Mouse (Mus musculus): ENCODE results near the gene Padi4. TPM values are rescaled to one million over a fixed set of nuclear protein-coding genes. Genes with fewer than 3 reads are reported as not detected.
A peak's percentile ranks its signal among the peaks of the same experiment; 100 is the strongest.

The Padi4 gene
- polyA plus RNA-seq, 1 experiment from 2014 or later: 0.30 TPM

DNA sequence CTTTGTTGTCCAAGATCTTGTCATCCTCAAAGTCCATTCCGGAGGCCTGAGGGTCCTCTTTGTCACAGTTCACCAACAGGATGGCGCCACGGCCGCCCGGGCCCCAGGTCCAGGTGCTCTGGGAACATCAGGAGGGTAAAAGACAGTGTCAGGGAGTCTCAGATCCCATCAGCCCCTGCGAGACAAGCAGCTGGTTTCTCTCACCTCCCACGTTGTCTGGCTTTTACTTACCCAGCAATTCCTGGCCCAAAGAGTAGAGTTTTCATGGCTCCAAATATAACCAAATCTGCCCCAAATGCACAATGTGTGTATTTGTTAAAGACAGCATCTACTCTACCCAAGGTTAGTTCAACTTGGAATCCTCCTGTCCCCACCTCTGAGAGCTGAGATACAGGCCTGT, 12.4 kb downstream of the Padi4 start:
- Histone ChIP-seq H3K27me3 (no peaks in the 10 kb centered on the region), H3K9ac (no peak overlapping the region), H3K4me1 (peaks cover 11% of the 10 kb centered on the region), H3K4me2 (no peak overlapping the region), H3K27ac (no peak overlapping the region), H3K4me3 (no peak overlapping the region), H3K36me3 (ENCODE audit: poor library complexity, severe bottlenecking) (no peaks in the 10 kb centered on the region), H3K9me3 (replicated peaks) (no peaks in the 10 kb centered on the region)
- 88% methylated on average over 7 of the region's 7 CpGs for WGBS
- no peak for ATAC-seq

DNA sequence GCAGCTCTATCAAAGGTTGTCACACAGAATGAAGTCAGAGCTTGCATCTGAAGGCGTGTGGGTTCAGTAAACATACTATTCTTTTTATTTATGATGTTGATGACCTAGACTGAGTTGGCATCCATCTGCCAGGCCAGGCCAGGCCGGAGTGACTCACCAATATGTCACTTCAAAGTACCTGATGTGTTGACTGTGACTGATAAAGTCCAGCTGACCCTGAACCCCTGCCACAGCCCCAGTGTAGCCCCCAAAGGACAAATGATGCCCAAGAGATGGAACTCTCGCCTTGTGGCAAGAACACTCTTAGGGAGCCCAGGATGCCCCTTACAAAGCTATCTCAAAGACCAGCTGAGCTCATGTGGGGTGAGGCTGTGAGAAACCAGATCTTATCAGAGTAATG, 18.2 kb downstream of the Padi4 start:
- Histone ChIP-seq H3K9me3 (replicated peaks) (no peaks in the 10 kb centered on the region), H3K9ac (no peak overlapping the region), H3K4me1 (peaks cover 11% of the 10 kb centered on the region), H3K27ac (no peak overlapping the region), H3K4me3 (no peak overlapping the region), H3K4me2 (no peak overlapping the region), H3K27me3 (no peaks in the 10 kb centered on the region), H3K36me3 (ENCODE audit: poor library complexity, severe bottlenecking) (no peaks in the 10 kb centered on the region)
- no peak for ATAC-seq
- 90% methylated on average over 3 of the region's 3 CpGs for WGBS

DNA sequence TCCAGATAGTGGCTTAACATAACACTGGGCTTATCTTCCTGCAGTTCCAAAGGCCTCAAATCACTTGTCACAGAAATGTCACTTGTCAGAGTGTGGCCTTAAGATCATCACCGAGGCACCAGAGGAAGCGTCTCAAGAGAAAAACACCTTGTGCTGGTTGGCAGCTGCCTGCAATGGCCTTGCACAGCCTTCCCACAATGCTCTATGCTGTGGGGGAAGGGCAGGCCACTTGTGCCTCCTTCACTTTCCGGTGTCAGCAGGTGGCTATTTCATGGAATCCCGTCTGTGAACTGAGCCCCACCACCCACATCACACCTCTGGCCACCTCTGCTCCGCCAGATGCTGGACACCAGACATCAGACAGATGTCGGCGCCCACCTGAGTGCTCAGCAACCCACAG, 20.7 kb downstream of the Padi4 start:
- ATAC-seq: no peak
- WGBS: 73% methylated on average over 7 of the region's 7 CpGs
- Histone ChIP-seq H3K4me2 (no peak overlapping the region), H3K36me3 (ENCODE audit: poor library complexity, severe bottlenecking) (no peaks in the 10 kb centered on the region), H3K9me3 (replicated peaks) (no peaks in the 10 kb centered on the region), H3K27me3 (no peaks in the 10 kb centered on the region), H3K9ac (no peak overlapping the region), H3K27ac (no peak overlapping the region), H3K4me3 (no peak overlapping the region), H3K4me1 (peaks cover 18% of the 10 kb centered on the region)

DNA sequence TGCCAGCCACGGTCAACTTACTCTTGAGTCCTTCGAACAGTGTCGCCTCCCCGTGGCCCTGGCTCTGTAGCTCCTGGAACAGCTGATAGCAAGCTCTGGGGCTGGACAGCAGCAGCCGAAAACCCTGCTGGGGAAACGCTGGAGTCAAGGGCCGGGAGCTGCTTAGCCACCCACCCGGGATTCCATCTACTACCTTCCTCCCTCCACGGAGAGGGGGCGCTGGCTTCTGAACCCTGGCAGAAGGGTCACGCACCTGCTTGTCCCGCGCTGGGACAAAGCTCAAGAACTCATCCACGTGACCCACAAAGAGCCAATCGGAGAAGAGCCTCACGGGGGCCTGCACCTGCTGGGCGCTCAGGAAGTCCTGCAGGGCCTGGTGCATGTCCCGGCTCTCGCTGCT, 23.7 kb downstream of the Padi4 start:
- Histone ChIP-seq H3K9me3 (replicated peaks) (no peaks in the 10 kb centered on the region), H3K27ac (no peak overlapping the region), H3K27me3 (no peaks in the 10 kb centered on the region), H3K9ac (peak overlapping the region; percentile 34; the same call in 1 of the 2 replicates), H3K36me3 (ENCODE audit: poor library complexity, severe bottlenecking) (no peaks in the 10 kb centered on the region), H3K4me2 (peak overlapping the region; percentile 55), H3K4me3 (peak overlapping the region; percentile 19), H3K4me1 (peaks cover 8% of the 10 kb centered on the region)
- ATAC-seq: no peak
- 8% methylated on average over 19 of the region's 19 CpGs for WGBS

DNA sequence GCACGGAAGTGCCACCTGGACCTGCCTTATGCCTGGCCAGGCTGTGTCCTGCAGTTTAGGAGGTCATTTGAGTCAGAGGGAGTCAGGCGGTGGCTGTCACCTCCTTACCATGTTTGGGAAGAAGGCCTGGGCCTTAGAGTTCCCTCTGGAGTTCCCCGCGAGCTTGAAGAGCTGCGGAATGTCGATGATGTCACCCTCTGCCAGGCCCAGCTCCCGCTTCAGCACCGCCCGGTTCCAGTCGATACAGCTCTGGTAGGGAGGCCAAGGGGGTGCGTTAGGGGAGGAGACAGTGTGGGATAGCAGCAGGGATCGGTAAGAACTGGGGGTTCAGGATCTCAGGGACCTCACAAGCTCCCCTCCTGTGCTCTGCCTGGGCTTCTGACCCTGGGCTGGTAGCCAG, 26.1 kb downstream of the Padi4 start:
- no peaks in the 10 kb centered on the region for H3K27me3 ChIP-seq
- H3K36me3 ChIP-seq (ENCODE audit: poor library complexity, severe bottlenecking): no peaks in the 10 kb centered on the region
- no peak overlapping the region for H3K4me3 ChIP-seq
- peak overlapping the region; percentile 26; the same call in 1 of the 2 replicates for H3K9ac ChIP-seq
- no peak overlapping the region for H3K27ac ChIP-seq
- H3K4me2 ChIP-seq: no peak overlapping the region
- peaks cover 8% of the 10 kb centered on the region for H3K4me1 ChIP-seq
- H3K9me3 ChIP-seq (replicated peaks): no peaks in the 10 kb centered on the region
- WGBS: 27% methylated on average over 12 of the region's 12 CpGs
- ATAC-seq: no peak

DNA sequence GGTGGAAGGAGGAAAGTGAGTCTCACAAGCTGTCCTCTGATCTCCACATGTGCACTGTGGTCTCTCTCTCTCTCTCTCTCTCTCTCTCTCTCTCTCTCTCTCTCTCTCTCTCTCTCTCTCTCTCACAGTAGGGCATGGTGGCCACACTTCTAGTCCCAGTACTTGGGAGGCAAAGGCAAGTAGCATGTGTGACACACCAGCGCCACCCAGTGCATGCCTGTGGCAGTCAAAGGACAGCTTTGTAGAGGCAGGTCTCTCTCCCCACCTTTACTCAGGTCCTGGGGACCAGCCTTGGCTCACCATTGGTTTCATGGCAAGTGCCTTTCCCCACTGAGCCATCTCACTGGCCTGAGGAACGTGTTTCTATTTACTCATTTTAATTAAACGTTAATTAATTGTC, 29.4 kb downstream of the Padi4 start:
- no peaks in the 10 kb centered on the region for H3K27me3 ChIP-seq
- no peaks in the 10 kb centered on the region for H3K9me3 ChIP-seq (replicated peaks)
- H3K9ac ChIP-seq: no peak overlapping the region
- H3K4me2 ChIP-seq: no peak overlapping the region
- 0 out of 2 replicates have a peak, but pooled peaks cover 8% of the 10 kb centered on the region for H3K4me1 ChIP-seq
- H3K4me3 ChIP-seq: no peak overlapping the region
- H3K36me3 ChIP-seq (ENCODE audit: poor library complexity, severe bottlenecking): no peaks in the 10 kb centered on the region
- ATAC-seq: no peak
- no peak overlapping the region for H3K27ac ChIP-seq
- WGBS: 30% methylated on average over 3 of the region's 3 CpGs

DNA sequence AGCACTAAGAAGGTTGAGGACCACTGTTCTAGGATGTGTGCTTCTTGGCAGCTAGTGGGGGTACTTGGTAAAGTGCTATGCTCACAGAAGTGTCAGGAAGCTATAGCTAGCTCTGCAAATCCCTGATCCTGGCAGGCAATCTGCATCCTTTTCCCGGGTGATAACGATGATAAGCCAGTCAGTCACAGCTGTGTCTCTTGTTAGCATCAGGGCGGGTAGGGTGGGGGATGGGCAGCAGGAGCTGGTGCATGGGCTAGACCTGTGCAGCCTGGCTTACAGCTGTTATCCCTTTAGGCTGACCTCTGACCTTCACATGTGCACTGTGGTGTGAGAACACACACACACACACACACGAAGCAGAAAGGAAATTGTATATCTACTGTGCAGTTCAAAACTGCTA, 30.9 kb downstream of the Padi4 start:
- H3K36me3 ChIP-seq (ENCODE audit: poor library complexity, severe bottlenecking): no peaks in the 10 kb centered on the region
- 0 out of 2 replicates have a peak, but pooled peaks cover 8% of the 10 kb centered on the region for H3K4me1 ChIP-seq
- no peaks in the 10 kb centered on the region for H3K9me3 ChIP-seq (replicated peaks)
- WGBS: 44% methylated on average over 4 of the region's 4 CpGs
- no peak overlapping the region for H3K4me3 ChIP-seq
- no peaks in the 10 kb centered on the region for H3K27me3 ChIP-seq
- no peak overlapping the region for H3K27ac ChIP-seq
- no peak overlapping the region for H3K4me2 ChIP-seq
- ATAC-seq: no peak
- no peak overlapping the region for H3K9ac ChIP-seq

DNA sequence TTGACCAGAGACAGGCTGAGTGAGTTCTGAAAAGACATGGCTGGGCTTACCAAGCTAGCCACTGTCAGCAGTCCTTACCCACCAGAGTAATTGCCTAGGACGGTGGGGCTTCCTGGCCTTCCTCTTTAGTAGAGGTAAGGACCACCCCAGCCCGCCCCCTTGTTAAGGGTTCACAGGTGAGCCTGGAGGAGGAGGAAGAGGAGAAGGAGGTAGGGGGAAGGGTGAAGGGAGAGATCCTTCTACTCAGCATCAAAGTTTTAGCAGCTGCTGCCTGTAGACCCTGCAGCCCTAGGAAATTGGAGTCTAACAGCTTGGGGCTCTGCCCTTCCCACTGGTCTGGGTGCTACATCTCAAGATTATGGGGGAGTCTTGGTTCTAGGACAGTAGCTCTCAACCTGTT, 31.5 kb downstream of the Padi4 start, which contains the start of gene Padi6:
Gene Padi6, minus strand, starts transcription at position 101 of the 400 bp plus-strand sequence.
- Histone ChIP-seq H3K4me2 (no peak within 1 kb of the TSS), H3K4me3 (no peak within 1 kb of the TSS), H3K36me3 (ENCODE audit: poor library complexity, severe bottlenecking) (no peaks in the 10 kb centered on the region), H3K4me1 (0 out of 2 replicates have a peak, but pooled peaks cover 8% of the 10 kb centered on the region), H3K27me3 (no peaks in the 10 kb centered on the region), H3K27ac (no peak within 1 kb of the TSS; the same call in 1 of the 2 replicates), H3K9ac (no peak within 1 kb of the TSS), H3K9me3 (replicated peaks) (no peaks in the 10 kb centered on the region)
- WGBS: 83% methylated on average over 2 of the region's 2 CpGs
- no peak for ATAC-seq

DNA sequence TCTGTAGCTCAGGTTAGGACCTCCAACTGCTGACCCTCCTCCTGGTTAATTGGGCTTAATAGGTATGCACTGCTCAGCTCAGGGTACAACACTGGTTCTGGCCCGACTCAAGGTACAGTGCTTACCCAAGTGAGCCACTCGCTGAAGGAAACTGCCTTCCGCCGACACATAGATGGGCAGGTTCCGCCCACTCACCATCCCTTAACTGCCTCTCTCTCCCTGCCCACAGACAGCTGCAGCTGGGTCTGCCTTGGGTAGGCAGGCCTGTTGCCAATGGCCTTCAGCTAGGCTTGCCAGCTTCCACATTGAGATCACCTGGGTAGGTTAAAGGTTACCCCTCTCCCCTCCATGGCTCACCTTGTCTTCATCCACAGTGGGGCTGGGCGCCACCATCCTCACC, 32.6 kb downstream of the Padi4 start:
- Histone ChIP-seq H3K36me3 (ENCODE audit: poor library complexity, severe bottlenecking) (no peaks in the 10 kb centered on the region), H3K9me3 (replicated peaks) (no peaks in the 10 kb centered on the region), H3K27ac (no peak overlapping the region), H3K27me3 (no peaks in the 10 kb centered on the region), H3K4me1 (0 out of 2 replicates have a peak, but pooled peaks cover 8% of the 10 kb centered on the region), H3K4me2 (no peak overlapping the region), H3K9ac (no peak overlapping the region), H3K4me3 (no peak overlapping the region)
- 86% methylated on average over 6 of the region's 6 CpGs for WGBS
- ATAC-seq: no peak

DNA sequence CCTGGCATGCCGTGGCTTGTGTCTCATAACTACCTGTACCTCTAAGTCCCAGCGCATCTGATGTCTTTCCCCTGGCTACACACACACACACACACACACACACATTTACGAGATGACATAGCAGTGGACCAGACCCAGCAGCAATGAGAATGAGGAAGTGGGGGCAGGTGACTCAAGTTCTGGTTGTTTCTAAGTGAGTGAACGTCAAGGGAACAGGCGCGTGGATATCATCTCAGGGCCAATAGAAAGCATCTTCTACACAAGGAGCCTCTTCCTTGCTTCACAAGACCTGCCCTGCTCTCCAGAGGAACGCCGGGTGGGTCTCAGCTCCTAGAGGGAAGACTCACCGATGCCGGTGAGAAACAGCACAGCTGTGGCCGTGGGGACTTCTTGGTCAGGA, 33.4 kb downstream of the Padi4 start:
- Histone ChIP-seq H3K9ac (no peak overlapping the region), H3K4me3 (no peak overlapping the region), H3K4me1 (0 out of 2 replicates have a peak, but pooled peaks cover 8% of the 10 kb centered on the region), H3K9me3 (replicated peaks) (no peaks in the 10 kb centered on the region), H3K27ac (no peak overlapping the region), H3K27me3 (no peaks in the 10 kb centered on the region), H3K36me3 (ENCODE audit: poor library complexity, severe bottlenecking) (no peaks in the 10 kb centered on the region), H3K4me2 (no peak overlapping the region)
- WGBS: 92% methylated on average over 11 of the region's 11 CpGs
- no peak for ATAC-seq

DNA sequence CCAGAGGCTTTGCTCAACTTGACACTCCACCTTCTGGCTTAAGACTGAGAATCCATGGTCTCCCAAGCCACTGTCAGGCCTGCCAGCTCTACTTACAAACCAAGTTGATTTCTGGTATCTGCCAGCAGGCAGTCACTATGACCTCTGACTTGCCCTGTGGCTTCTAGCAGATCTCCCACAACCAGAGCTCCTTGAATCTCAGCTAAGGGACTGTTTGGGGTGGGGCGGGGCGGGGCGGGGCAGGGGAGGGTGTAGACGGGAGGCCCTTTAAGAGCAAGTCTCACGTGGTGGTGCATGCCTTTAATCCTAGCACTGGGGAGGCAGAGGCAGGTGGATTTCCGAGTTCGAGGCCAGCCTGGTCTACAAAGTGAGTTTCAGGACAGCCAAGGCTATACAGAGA, 41.2 kb downstream of the Padi4 start:
- Histone ChIP-seq H3K4me1 (no peaks in the 10 kb centered on the region), H3K4me3 (no peak overlapping the region), H3K27ac (no peak overlapping the region), H3K4me2 (no peak overlapping the region), H3K27me3 (no peaks in the 10 kb centered on the region), H3K9ac (no peak overlapping the region), H3K9me3 (replicated peaks) (no peaks in the 10 kb centered on the region), H3K36me3 (ENCODE audit: poor library complexity, severe bottlenecking) (no peaks in the 10 kb centered on the region)
- WGBS: 81% methylated on average over 7 of the region's 7 CpGs
- ATAC-seq: no peak

DNA sequence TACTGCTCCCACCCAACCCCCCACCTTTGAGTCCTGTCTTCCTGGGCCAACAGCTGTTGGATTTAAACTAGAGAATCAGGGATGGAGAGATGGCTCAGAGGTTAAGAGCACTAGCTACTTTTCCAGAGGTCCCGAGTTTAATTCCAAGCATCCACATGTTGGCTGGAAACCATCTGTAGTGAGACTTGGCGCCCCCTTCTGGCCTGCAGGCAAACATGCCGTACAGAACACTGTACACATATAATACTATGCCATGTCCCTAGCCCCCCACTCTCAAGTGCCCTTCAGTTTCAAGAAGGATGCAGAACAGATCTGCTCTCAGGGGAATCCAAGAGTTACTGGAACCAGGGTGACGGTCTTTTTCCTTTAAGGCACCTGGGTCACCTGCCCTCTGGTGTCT, 42.4 kb downstream of the Padi4 start:
- no peaks in the 10 kb centered on the region for H3K9me3 ChIP-seq (replicated peaks)
- H3K4me1 ChIP-seq: no peaks in the 10 kb centered on the region
- H3K4me3 ChIP-seq: no peak overlapping the region
- H3K27ac ChIP-seq: no peak overlapping the region
- no peak overlapping the region for H3K9ac ChIP-seq
- H3K36me3 ChIP-seq (ENCODE audit: poor library complexity, severe bottlenecking): peaks cover 3% of the 10 kb centered on the region
- no peaks in the 10 kb centered on the region for H3K27me3 ChIP-seq
- H3K4me2 ChIP-seq: no peak overlapping the region
- 85% methylated on average over 4 of the region's 4 CpGs for WGBS
- no peak for ATAC-seq

DNA sequence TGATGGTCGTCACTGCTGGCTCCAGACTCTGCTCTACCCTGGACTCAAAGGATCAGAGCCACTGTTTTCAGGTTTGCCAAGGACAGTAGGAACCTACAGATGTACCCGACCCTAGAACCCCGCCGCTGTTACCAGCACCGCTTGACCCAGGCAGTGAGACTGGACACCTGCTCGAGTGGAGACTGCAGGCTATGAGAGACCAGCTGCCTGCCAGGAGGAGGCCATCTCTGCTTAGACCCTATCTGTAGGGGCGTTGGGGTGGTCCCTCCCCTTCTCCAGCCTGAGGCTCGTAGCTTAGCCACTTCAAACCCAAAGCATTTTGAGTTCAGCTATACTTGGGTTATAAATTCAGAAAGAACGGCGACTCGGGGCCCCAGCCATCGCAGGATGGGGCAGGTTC, 47.1 kb downstream of the Padi4 start:
- Histone ChIP-seq H3K36me3 (ENCODE audit: poor library complexity, severe bottlenecking) (peaks cover 43% of the 10 kb centered on the region), H3K4me2 (no peak overlapping the region), H3K4me3 (no peak overlapping the region), H3K27me3 (no peaks in the 10 kb centered on the region), H3K9me3 (replicated peaks) (no peaks in the 10 kb centered on the region), H3K4me1 (no peaks in the 10 kb centered on the region), H3K27ac (no peak overlapping the region), H3K9ac (no peak overlapping the region)
- WGBS: 91% methylated on average over 12 of the region's 12 CpGs
- ATAC-seq: no peak

Measured in forebrain, embryonic 13.5 days (tissue).